Mouse (Mus musculus): ENCODE results near the gene Fpr1. TPM values are rescaled to one million over a fixed set of nuclear protein-coding genes. Genes with fewer than 3 reads are reported as not detected.
"Not testable (repeated sequence)": the region's sequence is repeated elsewhere in the genome, so short reads cannot be mapped to it uniquely, and the experiment has no call there.

Fpr1 gene
- polyA plus RNA-seq, 1 experiment from 2014 or later, result 0.30 TPM

DNA sequence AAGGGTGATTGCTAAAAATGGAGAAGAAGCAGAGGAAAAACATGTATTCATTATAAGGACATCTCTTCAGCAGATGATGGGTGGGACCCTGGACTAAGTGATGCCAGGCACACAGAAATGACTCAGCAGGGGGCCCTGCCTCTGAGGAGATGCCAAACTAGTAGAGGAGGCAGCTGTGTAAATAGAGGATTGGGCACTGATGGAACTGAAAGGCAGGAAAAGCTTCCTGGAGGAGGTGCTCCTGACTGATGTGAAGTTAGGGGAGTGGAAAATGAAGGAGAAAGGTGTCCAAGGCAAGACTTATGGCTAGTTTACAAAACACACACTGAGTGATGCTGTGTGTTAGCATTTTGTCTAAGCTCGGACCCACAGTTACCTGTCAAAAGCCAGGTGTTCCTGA is 26.3 kb downstream of the Fpr1 start:
- Histone ChIP-seq H3K27me3 (replicated peaks; ENCODE audit: control insufficient read depth, insufficient read depth, low read length) (no peaks in the 10 kb centered on the region), H3K36me3 (ENCODE audit: control insufficient read depth, insufficient read depth, low read length) (peaks cover 2% of the 10 kb centered on the region; the same call in 1 of the 2 replicates), H3K4me3 (ENCODE audit: low read length) (no peak overlapping the region), H3K9ac (ENCODE audit: low read depth, low read length) (no peak overlapping the region), H3K4me1 (ENCODE audit: control insufficient read depth, insufficient read depth, low read depth, low read length) (no peaks in the 10 kb centered on the region), H3K27ac (ENCODE audit: low read depth, low read length) (no peak overlapping the region), H3K4me2 (ENCODE audit: low read length) (no peak overlapping the region), H3K9me3 (ENCODE audit: control insufficient read depth, low read length) (no peaks in the 10 kb centered on the region)
- ATAC-seq, result no peak
- 82% methylated on average over 1 of the region's 1 CpGs for WGBS

- ATAC-seq, result no peak
- H3K27ac ChIP-seq (ENCODE audit: low read depth, low read length), result no peak overlapping the region
- no peaks in the 10 kb centered on the region for H3K27me3 ChIP-seq (replicated peaks; ENCODE audit: control insufficient read depth, insufficient read depth, low read length)
- no peaks in the 10 kb centered on the region for H3K4me1 ChIP-seq (ENCODE audit: control insufficient read depth, insufficient read depth, low read depth, low read length)
- no peak overlapping the region for H3K4me3 ChIP-seq (ENCODE audit: low read length)
- H3K4me2 ChIP-seq (ENCODE audit: low read length), result no peak overlapping the region
- H3K9me3 ChIP-seq (ENCODE audit: control insufficient read depth, low read length), result no peaks in the 10 kb centered on the region
- no peaks in the 10 kb centered on the region for H3K36me3 ChIP-seq (ENCODE audit: control insufficient read depth, insufficient read depth, low read length)
- no peak overlapping the region for H3K9ac ChIP-seq (ENCODE audit: low read depth, low read length)
- 64% methylated on average over 1 of the region's 1 CpGs for WGBS
These were observed 27.1 kb downstream of the Fpr1 start for GRCm38 (mm10) chr17:17856612-17857011.

GRCm38 (mm10) chr17:17855064-17855838 is 28.5 kb downstream of the Fpr1 start, which contains the start of gene Has1:
Gene Has1 (minus strand): TSS chr17:17855205.
- Histone ChIP-seq H3K4me3 (ENCODE audit: low read length) (no peak within 1 kb of the TSS), H3K9ac (ENCODE audit: low read depth, low read length) (no peak within 1 kb of the TSS), H3K36me3 (ENCODE audit: control insufficient read depth, insufficient read depth, low read length) (no peaks in the 10 kb centered on the region), H3K27me3 (replicated peaks; ENCODE audit: control insufficient read depth, insufficient read depth, low read length) (no peaks in the 10 kb centered on the region), H3K9me3 (ENCODE audit: control insufficient read depth, low read length) (no peaks in the 10 kb centered on the region), H3K27ac (ENCODE audit: low read depth, low read length) (no peak within 1 kb of the TSS), H3K4me2 (ENCODE audit: low read length) (no peak within 1 kb of the TSS), H3K4me1 (ENCODE audit: control insufficient read depth, insufficient read depth, low read depth, low read length) (no peaks in the 10 kb centered on the region)
- ATAC-seq, result no peak
- 52% methylated on average over 7 of the region's 8 CpGs for WGBS

DNA sequence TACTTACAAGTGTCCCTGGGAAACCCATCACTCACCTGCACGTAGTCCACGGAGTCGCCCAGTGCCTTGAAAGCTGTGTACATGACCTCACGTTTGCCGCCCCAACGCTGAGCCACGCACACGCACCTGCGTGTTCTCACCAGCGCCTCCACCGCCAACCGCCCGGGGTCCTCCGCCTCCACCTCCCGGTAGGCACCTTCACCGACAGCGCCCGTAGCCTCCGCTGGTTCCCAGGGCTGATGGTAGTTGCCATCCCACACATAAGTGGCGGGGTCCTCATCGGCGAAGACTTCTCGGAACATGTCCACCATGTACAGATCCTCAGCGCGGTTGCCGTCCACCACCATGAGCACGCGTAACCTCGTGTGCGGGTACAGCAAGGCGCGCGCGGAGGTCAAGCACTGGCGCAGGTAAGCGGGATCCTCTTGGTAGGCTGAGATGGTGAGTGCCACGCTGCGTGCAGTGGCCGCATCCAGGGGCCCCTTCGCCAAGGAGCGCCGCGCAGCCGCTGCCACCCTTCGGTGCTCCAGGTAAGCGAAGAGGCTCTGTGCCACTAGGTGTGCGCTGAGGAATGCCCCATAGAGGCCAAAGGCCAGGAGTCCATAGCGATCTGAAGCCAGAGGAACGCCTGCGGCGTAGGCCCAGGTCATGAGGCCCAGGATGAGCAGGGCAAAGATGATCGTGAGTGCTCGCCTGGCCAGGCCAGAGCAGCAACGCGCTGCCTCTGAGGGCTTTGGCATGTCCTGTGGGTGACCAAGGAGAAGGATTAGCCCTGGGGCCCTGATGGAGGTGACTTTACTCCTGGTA is 33.6 kb downstream of the Fpr1 start:
- H3K27me3 ChIP-seq (replicated peaks; ENCODE audit: control insufficient read depth, insufficient read depth, low read length), result no peaks in the 10 kb centered on the region
- H3K27ac ChIP-seq (ENCODE audit: low read depth, low read length), result no peak overlapping the region
- H3K4me3 ChIP-seq (ENCODE audit: low read length), result peak overlapping the region; percentile 41
- H3K4me2 ChIP-seq (ENCODE audit: low read length), result peak overlapping the region; percentile 58
- no peaks in the 10 kb centered on the region for H3K36me3 ChIP-seq (ENCODE audit: control insufficient read depth, insufficient read depth, low read length)
- peak; percentile 74 for ATAC-seq
- peak overlapping the region; percentile 47 for H3K9ac ChIP-seq (ENCODE audit: low read depth, low read length)
- WGBS, result 21% methylated on average over 55 of the region's 55 CpGs
- no peaks in the 10 kb centered on the region for H3K9me3 ChIP-seq (ENCODE audit: control insufficient read depth, low read length)
- no peaks in the 10 kb centered on the region for H3K4me1 ChIP-seq (ENCODE audit: control insufficient read depth, insufficient read depth, low read depth, low read length)

- no peak for ATAC-seq
- 86% methylated on average over 2 of the region's 2 CpGs for WGBS
- Histone ChIP-seq H3K9ac (ENCODE audit: low read depth, low read length) (no peak overlapping the region), H3K9me3 (ENCODE audit: control insufficient read depth, low read length) (no peaks in the 10 kb centered on the region), H3K27ac (ENCODE audit: low read depth, low read length) (no peak overlapping the region), H3K4me1 (ENCODE audit: control insufficient read depth, insufficient read depth, low read depth, low read length) (no peaks in the 10 kb centered on the region), H3K27me3 (replicated peaks; ENCODE audit: control insufficient read depth, insufficient read depth, low read length) (no peaks in the 10 kb centered on the region), H3K4me2 (ENCODE audit: low read length) (no peak overlapping the region), H3K36me3 (ENCODE audit: control insufficient read depth, insufficient read depth, low read length) (no peaks in the 10 kb centered on the region), H3K4me3 (ENCODE audit: low read length) (no peak overlapping the region)
These were observed 34.8 kb downstream of the Fpr1 start for GRCm38 (mm10) chr17:17848988-17849387.

DNA sequence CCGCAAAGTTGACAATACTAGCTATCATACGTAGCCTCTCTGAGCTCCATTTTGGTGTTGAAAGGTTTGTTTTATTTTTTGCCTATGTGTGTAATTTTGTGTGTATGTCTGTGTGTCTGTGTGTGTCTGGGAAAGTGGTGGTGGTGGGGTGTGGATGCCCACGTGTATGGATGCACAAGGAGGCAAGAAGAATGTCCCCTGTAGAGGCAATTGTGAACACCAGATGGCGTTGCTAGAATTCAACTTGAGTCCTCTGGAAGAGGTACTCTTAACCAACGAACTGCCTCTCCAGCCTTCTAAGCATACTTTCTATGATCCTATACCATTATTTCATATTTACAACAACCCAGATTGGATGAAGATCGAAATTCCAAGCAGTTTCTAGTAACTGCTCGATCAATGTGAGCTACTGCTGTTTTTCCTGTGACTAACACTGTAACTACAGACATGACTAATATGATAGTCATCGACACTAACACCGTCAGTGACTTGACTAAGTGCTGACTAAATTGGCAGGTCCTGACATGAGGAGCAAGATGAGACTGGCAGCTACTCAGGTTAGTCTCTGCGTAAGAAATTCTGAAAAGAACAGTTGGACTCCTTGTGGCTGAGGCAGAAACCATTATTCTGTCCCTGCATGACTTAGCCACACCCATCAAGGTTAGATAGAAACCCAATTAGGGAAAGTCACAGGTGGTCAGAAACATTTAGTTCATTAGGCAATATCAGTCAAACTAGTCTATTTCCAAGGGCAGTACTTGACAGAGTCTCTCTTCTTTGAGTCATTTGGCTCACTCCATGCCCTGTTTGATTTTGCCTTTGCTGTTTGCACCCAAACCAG is 38.3 kb downstream of the Fpr1 start:
- Histone ChIP-seq H3K36me3 (ENCODE audit: control insufficient read depth, insufficient read depth, low read length) (no peaks in the 10 kb centered on the region), H3K9me3 (ENCODE audit: control insufficient read depth, low read length) (no peaks in the 10 kb centered on the region), H3K4me2 (ENCODE audit: low read length) (no peak overlapping the region), H3K27ac (ENCODE audit: low read depth, low read length) (no peak overlapping the region), H3K4me1 (ENCODE audit: control insufficient read depth, insufficient read depth, low read depth, low read length) (no peaks in the 10 kb centered on the region), H3K27me3 (replicated peaks; ENCODE audit: control insufficient read depth, insufficient read depth, low read length) (no peaks in the 10 kb centered on the region), H3K9ac (ENCODE audit: low read depth, low read length) (no peak overlapping the region), H3K4me3 (ENCODE audit: low read length) (no peak overlapping the region)
- ATAC-seq, result no peak
- WGBS, result 73% methylated on average over 10 of the region's 10 CpGs

DNA sequence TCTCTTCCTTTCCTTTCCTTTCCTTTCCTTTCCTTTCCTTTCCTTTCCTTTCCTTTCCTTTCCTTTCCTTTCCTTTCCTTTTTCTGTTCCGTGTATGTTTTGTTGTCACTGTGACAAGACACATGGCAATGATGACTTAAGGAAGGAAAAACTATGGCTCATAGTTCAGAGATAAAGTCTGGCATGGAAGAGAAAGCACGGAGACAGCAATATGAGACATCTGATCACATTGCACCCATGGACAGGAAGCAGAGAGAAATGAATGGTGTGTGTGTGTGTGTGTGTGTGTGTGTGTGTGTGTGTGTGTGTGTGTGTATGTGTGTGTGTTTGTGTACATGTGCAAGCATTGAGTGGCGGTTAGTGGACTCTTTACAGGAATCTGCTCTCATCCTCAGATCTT is 39.1 kb downstream of the Fpr1 start:
- not testable (repeated sequence) for H3K27ac ChIP-seq (ENCODE audit: low read depth, low read length); ATAC-seq; H3K27me3 ChIP-seq (replicated peaks; ENCODE audit: control insufficient read depth, insufficient read depth, low read length); H3K9me3 ChIP-seq (ENCODE audit: control insufficient read depth, low read length); H3K4me1 ChIP-seq (ENCODE audit: control insufficient read depth, insufficient read depth, low read depth, low read length); H3K36me3 ChIP-seq (ENCODE audit: control insufficient read depth, insufficient read depth, low read length); H3K4me3 ChIP-seq (ENCODE audit: low read length); H3K9ac ChIP-seq (ENCODE audit: low read depth, low read length); H3K4me2 ChIP-seq (ENCODE audit: low read length)
- WGBS, result 95% methylated on average over 3 of the region's 3 CpGs

DNA sequence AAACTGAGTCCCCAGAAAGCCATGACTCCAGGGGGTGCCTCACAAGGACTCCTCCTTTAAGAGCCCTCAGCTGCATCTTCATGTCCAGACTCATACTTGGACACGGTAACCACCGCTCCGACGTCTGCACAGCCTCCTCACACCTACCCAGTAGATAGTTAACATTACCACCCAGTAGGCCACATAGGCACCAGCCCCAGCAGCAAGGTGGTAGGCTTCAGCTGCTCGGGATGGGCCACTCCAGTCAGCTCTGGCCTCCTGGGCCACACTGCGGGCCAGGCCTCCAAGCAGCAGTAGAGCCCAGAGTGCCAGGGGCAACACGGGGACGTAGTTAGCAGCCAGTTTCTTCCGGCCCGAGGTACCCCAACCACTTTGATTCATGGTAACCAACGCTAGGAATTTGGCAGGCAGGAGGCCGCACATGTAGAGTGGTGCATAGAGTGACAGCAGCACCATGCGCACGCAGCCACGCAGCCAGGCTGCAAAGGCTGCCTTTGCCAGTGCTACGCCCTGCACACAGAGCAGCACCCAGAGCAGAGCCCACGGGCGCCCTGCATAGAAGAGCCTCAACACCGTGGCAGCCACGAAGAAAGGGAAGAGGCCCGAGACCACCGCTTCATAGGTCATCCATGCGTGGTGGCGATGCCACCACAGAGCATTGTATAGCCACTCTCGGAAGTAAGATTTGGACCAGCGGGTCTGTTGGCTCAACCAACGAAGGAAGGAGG is 40.0 kb downstream of the Fpr1 start:
- WGBS, result 71% methylated on average over 27 of the region's 27 CpGs
- peak; percentile 63 for ATAC-seq

More for the DNA sequence above, 40.0 kb downstream of the Fpr1 start:
- Histone ChIP-seq H3K9me3 (ENCODE audit: control insufficient read depth, low read length) (no peaks in the 10 kb centered on the region), H3K27ac (ENCODE audit: low read depth, low read length) (no peak overlapping the region), H3K4me3 (ENCODE audit: low read length) (no peak overlapping the region), H3K4me1 (ENCODE audit: control insufficient read depth, insufficient read depth, low read depth, low read length) (peaks cover 7% of the 10 kb centered on the region), H3K9ac (ENCODE audit: low read depth, low read length) (no peak overlapping the region), H3K27me3 (replicated peaks; ENCODE audit: control insufficient read depth, insufficient read depth, low read length) (no peaks in the 10 kb centered on the region), H3K36me3 (ENCODE audit: control insufficient read depth, insufficient read depth, low read length) (no peaks in the 10 kb centered on the region), H3K4me2 (ENCODE audit: low read length) (no peak overlapping the region)
